Mouse (Mus musculus): Measurements from ENCODE around the gene Tmprss9.

GRCm38 (mm10) chr10:80947802-80948201 lies 76.2 kb downstream of the Tmprss9 start:
- TF ChIP-seq FLI1 (IDR thresholded peaks at IDR 0.05; ENCODE audit: low read length) (no peak), GATA1 (IDR thresholded peaks at IDR 0.05; ENCODE audit: borderline replicate concordance, low read length) (no peak)

Measured in megakaryocyte, embryonic 14.5 days (primary cell).